Mouse (Mus musculus) bone marrow, adult 2 months (tissue): ENCODE results near the gene Ssbp4. TPM values are rescaled to one million over a fixed set of nuclear protein-coding genes. Genes with fewer than 3 reads are reported as not detected.

Experiments used
- H3K27ac ChIP-seq: fragments of 200-500 bp; 2 replicates; pipeline ENCODE4 v1.5.1; 2012; ENCODE audit warnings: low read depth, mild to moderate bottlenecking, control low read depth, inconsistent platforms, low read length; ENCODE audit not compliant: control insufficient read depth, poor library complexity, insufficient read depth
- H3K4me1 ChIP-seq: fragments of 200-500 bp; 2 replicates; pipeline ENCODE4 v1.6.1; 2011; ENCODE audit warnings: low read length; ENCODE audit not compliant: control insufficient read depth, insufficient read depth
- H3K4me3 ChIP-seq: fragments of 200-500 bp; replicated peaks from 2 replicates; pipeline ENCODE3; 2011; ENCODE audit warnings: mild to moderate bottlenecking, low read depth, low read length, control low read depth; ENCODE audit not compliant: control insufficient read depth
- CTCF ChIP-seq: fragments of 200-500 bp; IDR thresholded peaks from 2 replicates; pipeline ENCODE4 v1.5.1; 2011; ENCODE audit warnings: low read length, control low read depth; ENCODE audit not compliant: control insufficient read depth, insufficient read depth
- POLR2A ChIP-seq: fragments of 200-500 bp; IDR thresholded peaks from 2 replicates; pipeline ENCODE4 v1.6.1; 2011; ENCODE audit warnings: low read depth, mild to moderate bottlenecking, control low read depth, low read length, borderline replicate concordance; ENCODE audit not compliant: control insufficient read depth
- WGBS: fragments of 180-500 bp; shearing (Covaris S2); methylation state at CpG from one replicate; pipeline ENCODE4 v1.1.7; 2018; 5-methylcytosine and 5-hydroxymethylcytosine counted together
- polyA plus RNA-seq: library from polyadenylated mRNA; stranded (reverse); fragments of >200 nt; gene quantifications from 2 replicates; pipeline ENCODE4 v1.2.4, GENCODE M21; 2011; ENCODE audit warnings: low replicate concordance; ENCODE audit not compliant: missing spikeins, insufficient read depth, insufficient read length

Ssbp4 gene
- polyA plus RNA-seq, 1 experiment = 107 TPM

GRCm38 (mm10) chr8:70638752-70639151, 30.1 kb upstream of the Ssbp4 start:
- H3K27ac ChIP-seq = no peak overlapping the region
- TF ChIP-seq POLR2A (no peak), CTCF (no peak)
- H3K4me3 ChIP-seq = no peak overlapping the region
- WGBS = 81% methylated on average over 9 of the region's 9 CpGs
- H3K4me1 ChIP-seq = peaks cover 13% of the 10 kb centered on the region

DNA sequence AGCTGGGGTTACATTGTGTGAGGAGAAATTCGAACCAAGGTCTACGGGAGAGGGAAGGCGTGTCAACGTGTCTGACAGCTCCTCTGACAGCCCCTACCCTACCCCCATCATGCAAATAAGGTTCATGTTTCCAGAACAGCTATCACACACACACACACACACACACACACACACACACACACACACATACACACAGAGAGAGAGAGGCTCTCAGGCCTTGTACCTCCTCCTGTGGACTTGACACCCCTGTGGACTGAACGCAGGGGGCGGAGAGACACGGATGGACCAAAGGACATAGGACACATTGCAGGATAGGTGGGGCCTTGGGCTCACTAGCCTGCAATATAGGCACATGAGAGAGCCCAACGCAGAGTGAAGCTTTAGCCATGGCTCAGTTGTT, 28.2 kb upstream of the Ssbp4 start:
- Histone ChIP-seq H3K4me3 (no peak overlapping the region), H3K27ac (peak overlapping the region; percentile 3; the same call in 1 of the 2 replicates), H3K4me1 (peaks cover 13% of the 10 kb centered on the region)
- 65% methylated on average over 8 of the region's 8 CpGs for WGBS
- TF ChIP-seq CTCF = no peak
- no peak for TF ChIP-seq POLR2A

- no peak for TF ChIP-seq POLR2A
- no peak for TF ChIP-seq CTCF
- Histone ChIP-seq H3K4me1 (peaks cover 13% of the 10 kb centered on the region), H3K4me3 (no peak overlapping the region), H3K27ac (peak overlapping the region; percentile 74)
- 4% methylated on average over 6 of the region's 6 CpGs for WGBS
Observed at GRCm38 (mm10) chr8:70635527-70635926, 26.9 kb upstream of the Ssbp4 start.

DNA sequence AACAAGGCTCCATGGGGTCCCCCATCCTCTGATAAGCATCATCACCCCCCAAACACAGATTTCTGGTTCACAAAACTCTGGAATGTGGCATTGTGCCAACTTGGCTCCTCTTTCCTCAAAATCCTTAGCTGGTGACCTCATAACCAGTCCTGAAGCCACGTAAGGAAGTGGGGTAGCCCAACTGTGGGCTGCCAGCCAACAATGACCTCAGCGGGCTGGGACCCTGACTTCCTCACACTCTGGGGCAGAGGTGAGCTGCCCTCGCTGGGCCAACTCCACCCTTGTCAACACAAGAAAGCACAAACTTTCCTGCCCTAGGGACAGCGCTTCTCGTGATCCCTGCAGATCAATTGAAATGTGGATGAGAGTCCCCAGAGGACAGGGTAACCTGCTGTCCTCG, 25.4 kb upstream of the Ssbp4 start:
- 28% methylated on average over 6 of the region's 6 CpGs for WGBS
- Histone ChIP-seq H3K4me1 (peaks cover 14% of the 10 kb centered on the region), H3K27ac (no peak overlapping the region), H3K4me3 (no peak overlapping the region)
- TF ChIP-seq POLR2A (no peak), CTCF (no peak)

GRCm38 (mm10) chr8:70632346-70632892, 23.7 kb upstream of the Ssbp4 start, which contains the start of gene Gdf15:
Gene Gdf15, minus strand, starts transcription at chr8:70632456.
- WGBS = 88% methylated on average over 6 of the region's 6 CpGs
- H3K4me1 ChIP-seq = peaks cover 14% of the 10 kb centered on the region
- TF ChIP-seq POLR2A (no peak), CTCF (no peak)
- H3K4me3 ChIP-seq = no peak within 1 kb of the TSS
- no peak within 1 kb of the TSS for H3K27ac ChIP-seq

- TF ChIP-seq POLR2A (no peak), CTCF (no peak)
- no peak overlapping the region for H3K27ac ChIP-seq
- H3K4me1 ChIP-seq = peaks cover 12% of the 10 kb centered on the region
- H3K4me3 ChIP-seq = no peak overlapping the region
- 10% methylated on average over 24 of the region's 24 CpGs for WGBS
Observed at GRCm38 (mm10) chr8:70631436-70631835, 22.8 kb upstream of the Ssbp4 start.

DNA sequence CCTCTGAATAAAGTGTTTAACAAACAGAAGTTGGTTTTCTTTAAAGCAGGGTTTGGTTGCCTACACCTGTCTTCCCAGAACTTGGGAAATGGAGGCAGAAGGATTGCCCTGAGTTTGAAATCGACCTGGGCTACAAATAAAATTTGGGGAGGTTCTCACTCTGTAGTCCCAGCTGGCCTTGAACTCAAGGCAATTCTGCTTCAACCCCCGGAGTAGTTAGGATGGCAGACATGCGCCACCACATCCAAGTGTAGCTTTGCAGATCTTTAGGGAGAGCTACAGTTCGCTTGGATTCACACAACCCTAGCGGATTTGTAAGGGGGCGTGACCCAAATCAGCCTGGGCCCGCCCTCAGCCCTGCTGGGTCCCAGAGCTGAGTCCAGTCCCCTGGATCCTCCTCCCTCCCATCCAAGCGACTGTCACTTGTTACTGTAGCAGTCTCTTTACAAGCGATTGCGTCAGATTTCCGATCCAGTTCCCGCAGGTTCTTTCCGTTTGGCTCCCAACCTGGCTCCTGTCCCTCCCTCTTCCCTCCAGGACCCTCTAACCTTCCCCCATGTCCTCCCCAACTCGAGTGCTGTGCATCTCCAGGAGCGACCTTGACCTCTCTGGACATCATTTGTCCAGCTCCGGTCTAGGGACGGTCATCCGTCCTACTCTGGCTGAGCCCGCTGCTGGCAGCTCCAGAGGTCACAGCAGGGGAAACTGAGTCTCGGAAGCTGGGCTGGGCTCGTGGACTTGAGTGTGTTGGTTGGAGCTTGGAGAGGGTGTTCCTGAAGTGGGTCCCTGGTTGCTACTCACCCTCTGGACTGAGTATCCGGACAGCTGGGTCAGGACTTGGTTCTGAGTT, 22.1 kb upstream of the Ssbp4 start:
- TF ChIP-seq CTCF (no peak), POLR2A (no peak)
- Histone ChIP-seq H3K4me1 (peaks cover 10% of the 10 kb centered on the region), H3K4me3 (no peak overlapping the region), H3K27ac (no peak overlapping the region)
- WGBS = 14% methylated on average over 22 of the region's 22 CpGs
